Mouse (Mus musculus) embryonic facial prominence, embryonic 13.5 days (tissue): ENCODE measurements around the gene Agtpbp1. TPM values are rescaled to one million over a fixed set of nuclear protein-coding genes. Genes with fewer than 3 reads are reported as not detected.

ENCODE experiments used
- ATAC-seq: fragments of 200-750 bp; cut with Nextera tagmentation; 2 replicates; pipeline ENCODE4 v1.8.0; 2017; ENCODE audit warnings: low read depth; ENCODE audit not compliant: insufficient number of reproducible peaks, insufficient read depth, low FRiP score, low TSS enrichment
- H3K27ac ChIP-seq: fragments of 300-500 bp; sonication (generic); 2 replicates; pipeline ENCODE4 v1.5.1; 2015; ENCODE audit warnings: moderate library complexity, mild to moderate bottlenecking, inconsistent platforms
- H3K27me3 ChIP-seq: fragments of 300-500 bp; sonication (generic); 2 replicates; pipeline ENCODE4 v1.6.1; 2015; ENCODE audit warnings: mild to moderate bottlenecking, inconsistent platforms
- H3K36me3 ChIP-seq: fragments of 300-500 bp; sonication (generic); 2 replicates; pipeline ENCODE4 v1.6.1; 2015; ENCODE audit warnings: mild to moderate bottlenecking, inconsistent platforms
- H3K4me1 ChIP-seq: fragments of 300-500 bp; sonication (generic); 2 replicates; pipeline ENCODE4 v1.6.1; 2015; ENCODE audit warnings: inconsistent platforms
- H3K4me2 ChIP-seq: fragments of 300-500 bp; sonication (generic); 2 replicates; pipeline ENCODE4 v1.6.1; 2015; ENCODE audit warnings: moderate library complexity, mild to moderate bottlenecking, inconsistent platforms
- H3K4me3 ChIP-seq: fragments of 300-500 bp; sonication (generic); 2 replicates; pipeline ENCODE4 v1.5.1; 2015; ENCODE audit warnings: mild to moderate bottlenecking, inconsistent platforms
- H3K9ac ChIP-seq: fragments of 300-500 bp; sonication (generic); 2 replicates; pipeline ENCODE4 v1.6.1; 2015; ENCODE audit warnings: mild to moderate bottlenecking, inconsistent platforms
- H3K9me3 ChIP-seq: fragments of 300-500 bp; sonication (generic); 2 replicates; pipeline ENCODE4 v1.6.1; 2016; ENCODE audit warnings: inconsistent platforms
- WGBS: fragments of 180-500 bp; shearing (Covaris S2); methylation state at CpG from one replicate; pipeline ENCODE4 v1.1.7; 2015; ENCODE audit warnings: mixed read lengths; 5-methylcytosine and 5-hydroxymethylcytosine counted together
- polyA plus RNA-seq: library from polyadenylated mRNA; unstranded; fragments of >200 nt; fragmentation: Nextera tagmentation; extraction: Ambion mirVana; gene quantifications from 2 replicates; pipeline ENCODE4 v1.2.1, GENCODE M21; 2015

The Agtpbp1 gene
- polyA plus RNA-seq, 1 experiment from 2014 or later: 17.6 TPM

- Histone ChIP-seq H3K4me1 (peaks cover 4% of the 10 kb centered on the region; the same call in 1 of the 2 replicates), H3K27ac (no peak overlapping the region), H3K4me2 (no peak overlapping the region), H3K9ac (no peak overlapping the region), H3K36me3 (no peaks in the 10 kb centered on the region), H3K27me3 (no peaks in the 10 kb centered on the region), H3K9me3 (no peaks in the 10 kb centered on the region), H3K4me3 (no peak overlapping the region)
- WGBS: 78% methylated on average over 6 of the region's 6 CpGs
- ATAC-seq: no peak
Observed at GRCm38 (mm10) chr13:59571107-59571506, 13.9 kb downstream of the Agtpbp1 start.

GRCm38 (mm10) chr13:59565945-59566520, 19.0 kb downstream of the Agtpbp1 start:
- Histone ChIP-seq H3K36me3 (no peaks in the 10 kb centered on the region), H3K9me3 (no peaks in the 10 kb centered on the region), H3K4me1 (peaks cover 11% of the 10 kb centered on the region; the same call in 1 of the 2 replicates), H3K4me3 (no peak overlapping the region), H3K27me3 (no peaks in the 10 kb centered on the region), H3K4me2 (no peak overlapping the region), H3K9ac (no peak overlapping the region), H3K27ac (no peak overlapping the region)
- ATAC-seq: no peak
- WGBS: 55% methylated on average over 9 of the region's 9 CpGs

- 76% methylated on average over 10 of the region's 10 CpGs for WGBS
Observed at GRCm38 (mm10) chr13:59564923-59565322, 20.1 kb downstream of the Agtpbp1 start.

DNA sequence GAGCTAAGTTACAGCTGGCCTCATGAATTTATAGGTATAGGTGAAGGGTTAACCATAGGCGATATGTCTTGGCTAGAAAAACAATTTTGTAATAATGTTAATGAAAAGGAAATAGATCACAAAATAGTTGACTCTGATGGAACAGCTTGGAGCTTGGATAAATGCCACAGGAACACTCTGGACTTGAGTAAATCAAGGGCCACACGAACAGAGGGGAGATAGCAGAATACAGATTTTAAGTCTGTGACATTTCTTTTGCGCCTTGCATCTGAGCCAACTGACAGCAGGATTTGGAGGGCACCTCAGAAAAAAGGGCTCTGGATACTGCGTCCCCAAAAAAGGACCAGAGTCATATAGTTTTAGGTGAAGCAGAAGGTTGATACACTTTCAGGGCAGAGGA, 20.5 kb downstream of the Agtpbp1 start:
- 87% methylated on average over 4 of the region's 4 CpGs for WGBS
- Histone ChIP-seq H3K27me3 (no peaks in the 10 kb centered on the region), H3K9ac (no peak overlapping the region), H3K27ac (no peak overlapping the region), H3K4me3 (no peak overlapping the region), H3K4me1 (peaks cover 11% of the 10 kb centered on the region; the same call in 1 of the 2 replicates), H3K36me3 (no peaks in the 10 kb centered on the region), H3K9me3 (no peaks in the 10 kb centered on the region), H3K4me2 (no peak overlapping the region)
- no peak for ATAC-seq

More at GRCm38 (mm10) chr13:59564923-59565322, 20.1 kb downstream of the Agtpbp1 start:
- peaks cover 11% of the 10 kb centered on the region; the same call in 1 of the 2 replicates for H3K4me1 ChIP-seq
- no peak overlapping the region for H3K9ac ChIP-seq
- no peak for ATAC-seq
- H3K4me3 ChIP-seq: no peak overlapping the region
- no peak overlapping the region for H3K4me2 ChIP-seq
- H3K27ac ChIP-seq: no peak overlapping the region
- H3K27me3 ChIP-seq: no peaks in the 10 kb centered on the region
- no peaks in the 10 kb centered on the region for H3K9me3 ChIP-seq
- no peaks in the 10 kb centered on the region for H3K36me3 ChIP-seq

- Histone ChIP-seq H3K27ac (no peak overlapping the region), H3K4me3 (no peak overlapping the region), H3K4me1 (peaks cover 16% of the 10 kb centered on the region), H3K9ac (no peak overlapping the region), H3K9me3 (no peaks in the 10 kb centered on the region), H3K4me2 (no peak overlapping the region), H3K36me3 (no peaks in the 10 kb centered on the region), H3K27me3 (no peaks in the 10 kb centered on the region)
- 84% methylated on average over 2 of the region's 2 CpGs for WGBS
- no peak for ATAC-seq
Observed at GRCm38 (mm10) chr13:59562471-59562870, 22.6 kb downstream of the Agtpbp1 start.

- H3K9ac ChIP-seq: no peak overlapping the region
- H3K27ac ChIP-seq: no peak overlapping the region
- H3K36me3 ChIP-seq: no peaks in the 10 kb centered on the region
- no peaks in the 10 kb centered on the region for H3K9me3 ChIP-seq
- WGBS: 94% methylated on average over 5 of the region's 5 CpGs
- H3K4me3 ChIP-seq: no peak overlapping the region
- no peak for ATAC-seq
- peaks cover 22% of the 10 kb centered on the region for H3K4me1 ChIP-seq
- 0 out of 2 replicates have a peak, but pooled peaks cover 3% of the 10 kb centered on the region for H3K27me3 ChIP-seq
- H3K4me2 ChIP-seq: no peak overlapping the region
Observed at GRCm38 (mm10) chr13:59558776-59559175, 26.3 kb downstream of the Agtpbp1 start.

DNA sequence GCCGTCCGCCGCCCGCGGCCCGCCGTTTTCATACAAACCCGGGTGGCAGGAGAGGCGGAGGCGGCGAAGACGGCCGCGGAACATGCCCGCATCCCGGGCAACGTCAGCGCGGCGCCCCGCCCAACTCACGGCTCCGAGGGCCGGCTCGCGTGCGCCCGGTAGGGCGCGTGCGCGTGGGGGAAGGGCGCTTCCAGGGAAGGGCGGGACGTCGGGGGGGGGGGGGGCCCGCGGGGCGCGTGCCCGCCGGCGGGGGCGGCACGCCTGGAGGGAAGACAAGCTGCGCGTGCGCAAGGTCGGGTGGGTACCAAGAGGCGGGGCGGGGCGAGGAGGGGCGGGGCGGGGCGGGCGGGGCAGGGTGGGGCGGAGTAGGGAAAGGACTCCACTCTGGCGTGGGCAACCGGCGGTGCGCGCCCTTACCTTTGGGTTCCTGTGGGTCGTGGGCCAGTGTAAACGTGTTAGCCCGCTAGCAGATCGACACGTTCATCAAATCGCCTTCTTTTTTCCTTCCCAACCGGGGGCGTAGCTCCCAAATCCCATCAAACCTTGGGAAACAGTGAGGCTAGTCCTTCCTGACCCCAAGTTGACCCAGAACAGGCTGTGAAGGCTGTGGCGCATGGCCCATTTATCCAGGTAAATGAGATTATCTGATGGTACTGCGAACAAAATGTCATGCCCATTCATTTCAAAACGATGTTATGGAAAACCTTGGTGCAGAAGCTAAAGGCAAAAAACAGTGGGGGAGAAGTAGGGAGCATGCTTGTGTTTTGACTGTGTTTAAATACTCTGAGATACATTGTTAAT, 27.6 kb downstream of the Agtpbp1 start:
- peaks cover 24% of the 10 kb centered on the region for H3K4me1 ChIP-seq
- ATAC-seq: peak; percentile 82
- H3K4me3 ChIP-seq: peak overlapping the region; percentile 73
- peak overlapping the region; percentile 81 for H3K9ac ChIP-seq
- no peaks in the 10 kb centered on the region for H3K36me3 ChIP-seq
- H3K27ac ChIP-seq: peak overlapping the region; percentile 75
- no peaks in the 10 kb centered on the region for H3K9me3 ChIP-seq
- under 1% methylated on average over 58 of the region's 73 CpGs for WGBS
- H3K4me2 ChIP-seq: peak overlapping the region; percentile 92
- H3K27me3 ChIP-seq: 0 out of 2 replicates have a peak, but pooled peaks cover 3% of the 10 kb centered on the region

DNA sequence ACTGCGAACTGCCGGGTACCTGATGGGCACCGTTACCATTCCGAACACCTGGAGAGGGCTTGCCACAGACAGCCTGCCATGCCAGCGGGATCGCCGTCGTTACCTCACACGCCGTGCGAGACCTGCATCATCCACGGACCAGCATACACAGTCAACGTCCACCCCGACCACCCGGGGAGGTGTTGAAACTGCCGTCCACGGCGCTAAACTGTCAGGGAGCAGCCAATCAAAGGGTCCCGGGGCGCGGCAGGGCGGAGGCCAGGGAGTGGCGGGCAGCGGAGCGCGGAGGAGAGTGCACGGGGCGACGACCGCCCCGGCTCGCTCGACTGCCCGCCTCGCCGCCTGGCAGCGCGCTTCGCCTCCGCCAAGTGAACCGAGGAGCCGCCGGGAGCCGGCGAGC, 28.4 kb downstream of the Agtpbp1 start:
- Histone ChIP-seq H3K27me3 (0 out of 2 replicates have a peak, but pooled peaks cover 3% of the 10 kb centered on the region), H3K36me3 (no peaks in the 10 kb centered on the region), H3K9ac (peak overlapping the region; percentile 81), H3K9me3 (no peaks in the 10 kb centered on the region), H3K27ac (peak overlapping the region; percentile 75), H3K4me1 (peaks cover 26% of the 10 kb centered on the region), H3K4me2 (peak overlapping the region; percentile 92), H3K4me3 (peak overlapping the region; percentile 73)
- 0% methylated on average over 44 of the region's 45 CpGs for WGBS
- ATAC-seq: peak; percentile 85

DNA sequence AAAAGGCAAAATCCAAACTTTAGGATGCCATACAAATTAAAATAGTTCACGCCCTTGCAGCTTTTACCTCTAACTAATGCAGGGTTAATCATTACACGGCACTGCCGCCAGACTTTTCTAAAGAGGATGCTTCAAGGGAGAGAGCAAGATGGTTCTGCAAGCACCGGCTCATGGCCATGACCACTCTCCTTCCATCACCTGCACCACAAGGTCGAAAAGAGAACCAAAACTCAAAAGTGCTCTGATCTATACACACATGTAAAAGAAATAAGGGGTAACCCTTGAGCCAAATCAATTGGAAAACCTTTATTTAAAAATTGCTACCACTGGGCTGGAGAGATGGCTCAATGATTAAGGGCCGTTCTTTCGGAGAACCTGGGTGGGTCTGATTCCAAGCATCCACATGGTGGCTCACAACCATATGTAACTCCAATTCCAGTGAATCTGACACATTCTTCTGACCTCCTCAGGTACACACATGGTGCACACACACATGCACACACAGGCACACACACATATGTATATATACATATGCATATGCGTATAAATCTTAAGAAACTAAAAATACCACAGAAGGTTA, 29.3 kb downstream of the Agtpbp1 start:
- no peak overlapping the region for H3K9ac ChIP-seq
- peak overlapping the region; percentile 73 for H3K4me3 ChIP-seq
- 0 out of 2 replicates have a peak, but pooled peaks cover 3% of the 10 kb centered on the region for H3K27me3 ChIP-seq
- 73% methylated on average over 8 of the region's 8 CpGs for WGBS
- H3K9me3 ChIP-seq: no peaks in the 10 kb centered on the region
- H3K27ac ChIP-seq: no peak overlapping the region
- H3K4me1 ChIP-seq: peaks cover 26% of the 10 kb centered on the region
- ATAC-seq: no peak
- peak overlapping the region; percentile 92 for H3K4me2 ChIP-seq
- no peaks in the 10 kb centered on the region for H3K36me3 ChIP-seq

DNA sequence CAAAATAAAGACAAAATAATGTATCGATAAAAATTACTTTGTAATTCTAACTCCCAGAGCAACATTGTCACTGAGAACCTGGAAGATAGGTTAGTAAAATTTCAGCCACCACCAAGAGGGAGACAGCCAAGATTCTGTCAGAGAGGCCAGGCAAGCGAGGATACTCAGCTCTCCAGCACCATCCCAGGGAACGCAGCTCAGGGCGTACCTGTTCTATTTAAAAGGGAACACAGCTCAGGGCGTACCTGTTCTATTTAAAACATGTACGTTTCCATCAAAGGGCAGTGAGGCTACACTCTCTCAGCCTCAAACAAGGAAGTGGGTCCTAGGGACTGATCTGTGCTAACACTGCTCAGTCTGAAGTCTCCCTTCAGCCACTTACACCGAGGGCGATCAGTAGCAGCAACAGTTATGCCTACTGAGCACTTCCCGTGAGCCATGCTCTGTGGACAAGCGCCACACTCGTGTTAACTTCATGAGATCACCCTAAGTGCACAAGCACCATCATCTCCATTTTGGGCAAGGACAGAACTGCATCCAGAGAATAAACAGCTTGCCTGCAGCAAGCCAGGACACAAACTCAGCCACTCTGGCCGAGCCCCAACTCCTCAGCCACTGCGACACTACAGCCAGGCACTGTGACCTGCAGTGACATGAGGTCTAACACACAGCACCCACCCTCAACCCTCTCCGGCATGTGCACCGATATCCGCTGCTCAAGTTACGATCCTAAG, 30.1 kb downstream of the Agtpbp1 start:
- Histone ChIP-seq H3K36me3 (no peaks in the 10 kb centered on the region), H3K9me3 (no peaks in the 10 kb centered on the region), H3K27ac (no peak overlapping the region), H3K4me2 (peak overlapping the region; percentile 92), H3K4me1 (peaks cover 26% of the 10 kb centered on the region), H3K27me3 (0 out of 2 replicates have a peak, but pooled peaks cover 3% of the 10 kb centered on the region), H3K4me3 (peak overlapping the region; percentile 73), H3K9ac (0 out of 2 replicates have a peak overlapping the region, but pooled peaks have one; percentile 36)
- 67% methylated on average over 17 of the region's 17 CpGs for WGBS
- no peak for ATAC-seq

DNA sequence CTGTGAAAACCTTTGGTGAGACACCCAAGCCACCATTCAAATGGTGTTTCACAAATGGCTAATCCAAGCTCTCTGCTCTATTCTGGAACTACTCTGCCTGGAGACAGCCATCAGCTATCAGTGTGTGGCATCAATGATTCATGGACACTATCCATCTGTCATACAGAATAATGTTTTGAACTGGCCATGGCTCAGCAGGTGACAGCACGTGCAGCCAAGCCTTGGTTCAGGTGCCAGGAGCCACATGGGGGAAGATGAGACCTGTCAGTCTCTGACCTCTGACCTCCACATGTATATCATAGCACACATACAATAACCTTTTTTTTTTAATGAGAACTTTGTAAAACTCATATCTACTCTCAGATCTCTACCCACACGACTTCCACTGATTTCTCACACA, 32.3 kb downstream of the Agtpbp1 start:
- WGBS: 69% methylated on average over 2 of the region's 2 CpGs
- Histone ChIP-seq H3K4me1 (peaks cover 31% of the 10 kb centered on the region), H3K4me2 (no peak overlapping the region), H3K9ac (no peak overlapping the region), H3K4me3 (no peak overlapping the region), H3K9me3 (no peaks in the 10 kb centered on the region), H3K27me3 (0 out of 2 replicates have a peak, but pooled peaks cover 3% of the 10 kb centered on the region), H3K36me3 (no peaks in the 10 kb centered on the region), H3K27ac (no peak overlapping the region)
- no peak for ATAC-seq
